Mouse (Mus musculus) neural tube, embryonic 15.5 days (tissue): Measurements from ENCODE around the gene Afm. TPM values are rescaled to one million over a fixed set of nuclear protein-coding genes. Genes with fewer than 3 reads are reported as not detected.

Source experiments
- ATAC-seq: fragments of 200-750 bp; cut with Nextera tagmentation; 2 replicates; pipeline ENCODE4 v1.8.0; 2017; ENCODE audit warnings: mild to moderate bottlenecking, moderate TSS enrichment, moderate library complexity; ENCODE audit not compliant: low FRiP score
- H3K27ac ChIP-seq: fragments of 300-500 bp; sonication (generic); replicated peaks from 2 replicates; pipeline ENCODE4 v1.5.1; 2015; ENCODE audit warnings: mild to moderate bottlenecking, inconsistent platforms
- H3K27me3 ChIP-seq: fragments of 300-500 bp; sonication (generic); replicated peaks from 2 replicates; pipeline ENCODE4 v1.6.1; 2015; ENCODE audit warnings: inconsistent platforms
- H3K36me3 ChIP-seq: fragments of 300-500 bp; sonication (generic); 2 replicates; pipeline ENCODE4 v1.6.1; 2015; ENCODE audit warnings: inconsistent platforms
- H3K4me1 ChIP-seq: fragments of 300-500 bp; sonication (generic); 2 replicates; pipeline ENCODE4 v1.6.1; 2015; ENCODE audit warnings: inconsistent platforms
- H3K4me2 ChIP-seq: fragments of 300-500 bp; sonication (generic); 2 replicates; pipeline ENCODE4 v1.6.1; 2015; ENCODE audit warnings: inconsistent platforms, mild to moderate bottlenecking, moderate library complexity
- H3K4me3 ChIP-seq: fragments of 300-500 bp; sonication (generic); replicated peaks from 2 replicates; pipeline ENCODE4 v1.5.1; 2015; ENCODE audit warnings: mild to moderate bottlenecking, inconsistent platforms
- H3K9ac ChIP-seq: fragments of 300-500 bp; sonication (generic); replicated peaks from 2 replicates; pipeline ENCODE4 v1.6.1; 2015; ENCODE audit warnings: mild to moderate bottlenecking, inconsistent platforms
- H3K9me3 ChIP-seq: fragments of 300-500 bp; sonication (generic); replicated peaks from 2 replicates; pipeline ENCODE4 v1.6.1; 2016; ENCODE audit warnings: inconsistent platforms
- WGBS: fragments of 180-500 bp; shearing (Covaris S2); methylation state at CpG from one replicate; pipeline ENCODE4 v1.1.7; 2015; ENCODE audit warnings: mixed read lengths; 5-methylcytosine and 5-hydroxymethylcytosine counted together
- polyA plus RNA-seq: library from polyadenylated mRNA; unstranded; fragments of >200 nt; fragmentation: Nextera tagmentation; extraction: Ambion mirVana; gene quantifications from 2 replicates; pipeline ENCODE4 v1.2.1, GENCODE M21; 2015

Afm gene
- 1.1 TPM in 1 of 2 replicates, not detected in the other for polyA plus RNA-seq

DNA sequence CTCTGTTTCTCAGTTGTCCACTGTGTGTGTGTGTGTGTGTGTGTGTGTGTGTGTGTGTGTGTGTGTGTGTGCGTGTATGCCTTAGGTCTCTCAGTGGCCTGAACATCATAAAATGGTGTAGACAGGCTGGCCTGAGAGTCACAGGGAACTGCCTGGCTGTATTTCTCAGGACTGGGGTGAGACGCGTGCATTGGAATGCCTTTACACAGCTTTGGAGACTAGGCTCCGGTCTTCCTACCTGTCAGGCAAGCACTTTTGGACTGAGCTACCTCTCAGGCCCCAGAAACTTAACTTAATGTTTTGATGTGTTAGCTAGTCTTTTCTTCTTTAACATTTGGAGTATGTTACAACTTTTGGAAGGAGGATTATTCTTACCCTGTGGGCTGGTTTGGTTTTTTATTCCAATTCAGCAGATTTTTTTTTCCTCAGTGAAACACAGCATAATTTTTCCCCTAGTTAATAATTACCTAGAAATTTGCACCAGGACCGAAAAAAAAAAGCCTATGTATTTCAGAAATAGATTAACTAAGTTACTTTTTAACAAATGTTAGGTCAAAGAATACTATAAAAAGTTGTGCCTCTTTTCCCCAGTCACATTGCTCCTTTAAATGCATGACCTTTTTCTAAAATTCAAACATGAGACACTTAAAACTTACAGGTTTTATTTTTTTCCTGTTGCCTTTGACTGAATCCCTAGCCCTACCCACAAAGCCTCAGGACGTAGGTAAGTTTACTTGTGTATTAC lies at the start of gene Afm:
Gene Afm (plus strand): TSS at position 577 of the 745 bp plus-strand sequence.
- Histone ChIP-seq H3K9me3 (no peaks in the 10 kb centered on the region), H3K4me2 (no peak within 1 kb of the TSS), H3K27ac (no peak within 1 kb of the TSS), H3K4me1 (no peaks in the 10 kb centered on the region), H3K27me3 (no peaks in the 10 kb centered on the region), H3K9ac (no peak within 1 kb of the TSS), H3K4me3 (no peak within 1 kb of the TSS), H3K36me3 (no peaks in the 10 kb centered on the region)
- 93% methylated on average over 6 of the region's 6 CpGs for WGBS
- no peak for ATAC-seq

DNA sequence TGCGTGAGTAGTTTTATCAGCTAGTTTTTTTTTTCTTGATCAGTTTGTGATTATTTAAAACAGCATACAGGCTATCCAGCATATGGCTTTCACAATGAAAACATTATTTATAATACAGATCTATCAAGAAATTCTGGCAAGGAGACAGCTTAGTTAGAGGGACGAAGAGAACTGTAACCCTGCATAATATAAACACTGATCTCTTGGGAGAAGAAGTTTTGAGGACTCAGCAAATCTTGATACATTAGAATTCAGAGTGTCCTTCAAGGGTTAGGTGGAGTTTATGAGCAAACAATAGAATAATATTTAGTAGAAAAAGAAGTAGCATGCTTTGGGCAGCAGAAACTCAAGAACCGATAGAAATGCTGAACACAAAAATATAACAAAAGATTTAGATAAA lies 47.9 kb upstream of the Afm start:
- Histone ChIP-seq H3K4me1 (no peaks in the 10 kb centered on the region), H3K27ac (no peak overlapping the region), H3K4me2 (no peak overlapping the region), H3K4me3 (no peak overlapping the region), H3K27me3 (no peaks in the 10 kb centered on the region), H3K9me3 (no peaks in the 10 kb centered on the region), H3K36me3 (no peaks in the 10 kb centered on the region), H3K9ac (no peak overlapping the region)
- no peak for ATAC-seq
- WGBS: 89% methylated on average over 3 of the region's 3 CpGs

GRCm38 (mm10) chr5:90473902-90474301 lies 44.8 kb upstream of the Afm start:
- no peak for ATAC-seq
- 88% methylated on average over 4 of the region's 4 CpGs for WGBS

GRCm38 (mm10) chr5:90474369-90474768 lies 44.4 kb upstream of the Afm start:
- Histone ChIP-seq H3K27ac (no peak overlapping the region), H3K36me3 (no peaks in the 10 kb centered on the region), H3K9ac (no peak overlapping the region), H3K4me3 (no peak overlapping the region), H3K27me3 (no peaks in the 10 kb centered on the region), H3K4me2 (no peak overlapping the region), H3K4me1 (no peaks in the 10 kb centered on the region), H3K9me3 (no peaks in the 10 kb centered on the region)
- ATAC-seq: no peak
- 89% methylated on average over 5 of the region's 5 CpGs for WGBS

More at GRCm38 (mm10) chr5:90473902-90474301, 44.8 kb upstream of the Afm start:
- Histone ChIP-seq H3K27me3 (no peaks in the 10 kb centered on the region), H3K4me1 (no peaks in the 10 kb centered on the region), H3K36me3 (no peaks in the 10 kb centered on the region), H3K4me3 (no peak overlapping the region), H3K9me3 (no peaks in the 10 kb centered on the region), H3K9ac (no peak overlapping the region), H3K27ac (no peak overlapping the region), H3K4me2 (no peak overlapping the region)

DNA sequence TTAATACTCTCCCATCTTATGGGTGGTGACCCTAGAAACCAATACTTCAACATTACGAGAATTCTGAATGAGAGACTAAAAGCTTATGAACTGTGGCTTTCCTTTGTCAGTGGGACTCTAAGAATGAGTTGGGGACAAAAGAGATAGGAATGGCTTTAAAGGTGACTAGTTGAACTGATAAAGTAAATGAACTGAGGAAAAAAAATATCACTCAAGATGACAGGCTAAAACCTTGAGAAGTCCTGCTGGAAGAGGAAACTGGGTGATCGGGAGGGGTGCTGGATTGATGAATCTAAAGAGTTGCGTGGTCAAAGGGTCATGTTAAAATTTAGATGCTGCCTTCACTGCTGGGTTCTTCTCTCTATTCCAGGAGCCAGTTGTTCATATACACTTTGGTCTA lies 42.0 kb upstream of the Afm start:
- no peaks in the 10 kb centered on the region for H3K36me3 ChIP-seq
- no peaks in the 10 kb centered on the region for H3K4me1 ChIP-seq
- no peak for ATAC-seq
- H3K4me2 ChIP-seq: no peak overlapping the region
- H3K27me3 ChIP-seq: no peaks in the 10 kb centered on the region
- no peak overlapping the region for H3K27ac ChIP-seq
- WGBS: 86% methylated on average over 3 of the region's 3 CpGs
- H3K9ac ChIP-seq: no peak overlapping the region
- no peaks in the 10 kb centered on the region for H3K9me3 ChIP-seq
- H3K4me3 ChIP-seq: no peak overlapping the region

GRCm38 (mm10) chr5:90477308-90478140 lies 41.2 kb upstream of the Afm start:
- Histone ChIP-seq H3K4me3 (no peak overlapping the region), H3K4me1 (no peaks in the 10 kb centered on the region), H3K4me2 (no peak overlapping the region), H3K9ac (no peak overlapping the region), H3K36me3 (no peaks in the 10 kb centered on the region), H3K27me3 (no peaks in the 10 kb centered on the region), H3K27ac (no peak overlapping the region), H3K9me3 (no peaks in the 10 kb centered on the region)
- WGBS: 83% methylated on average over 7 of the region's 7 CpGs
- no peak for ATAC-seq

GRCm38 (mm10) chr5:90478886-90479285 lies 39.8 kb upstream of the Afm start:
- Histone ChIP-seq H3K4me3 (no peak overlapping the region), H3K4me2 (no peak overlapping the region), H3K27ac (no peak overlapping the region), H3K36me3 (no peaks in the 10 kb centered on the region), H3K27me3 (no peaks in the 10 kb centered on the region), H3K4me1 (no peaks in the 10 kb centered on the region), H3K9me3 (no peaks in the 10 kb centered on the region), H3K9ac (no peak overlapping the region)
- ATAC-seq: no peak
- 83% methylated on average over 1 of the region's 1 CpGs for WGBS

DNA sequence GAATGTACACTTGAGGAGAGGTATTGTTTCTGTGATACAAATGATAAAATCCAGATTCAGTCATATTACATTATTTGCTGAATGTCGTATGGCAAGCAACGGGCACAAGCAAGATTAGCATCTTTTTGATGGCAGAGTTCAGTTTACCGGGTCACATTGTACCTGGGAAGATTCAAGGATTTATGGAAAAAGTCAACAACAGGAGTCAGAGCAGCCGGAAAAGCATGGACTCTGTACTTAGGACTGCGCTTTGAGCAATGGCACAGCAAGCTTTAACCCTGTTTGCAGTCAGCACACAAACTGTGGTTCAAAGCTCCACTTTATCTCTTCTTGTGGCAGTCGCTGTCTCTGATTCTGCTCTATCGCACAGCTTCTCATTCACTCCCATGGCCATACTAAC lies 33.1 kb upstream of the Afm start:
- 92% methylated on average over 7 of the region's 7 CpGs for WGBS
- Histone ChIP-seq H3K27ac (no peak overlapping the region), H3K9ac (no peak overlapping the region)

GRCm38 (mm10) chr5:90488323-90488722 lies 30.4 kb upstream of the Afm start:
- WGBS: 91% methylated on average over 7 of the region's 7 CpGs
- H3K4me1 ChIP-seq: no peaks in the 10 kb centered on the region
- H3K27me3 ChIP-seq: no peaks in the 10 kb centered on the region
- H3K27ac ChIP-seq: no peak overlapping the region
- no peak overlapping the region for H3K4me3 ChIP-seq
- H3K9ac ChIP-seq: no peak overlapping the region
- no peaks in the 10 kb centered on the region for H3K9me3 ChIP-seq
- no peak overlapping the region for H3K4me2 ChIP-seq
- no peaks in the 10 kb centered on the region for H3K36me3 ChIP-seq
- no peak for ATAC-seq

More for the DNA sequence above, 33.1 kb upstream of the Afm start:
- ATAC-seq: no peak
- Histone ChIP-seq H3K9me3 (no peaks in the 10 kb centered on the region), H3K4me2 (no peak overlapping the region), H3K27me3 (no peaks in the 10 kb centered on the region), H3K4me1 (no peaks in the 10 kb centered on the region), H3K36me3 (no peaks in the 10 kb centered on the region), H3K4me3 (no peak overlapping the region)

GRCm38 (mm10) chr5:90490518-90490917 lies 28.2 kb upstream of the Afm start, which contains the start of gene Afp:
Afp (plus strand) TSS chr5:90490737.
- H3K9ac ChIP-seq: no peak within 1 kb of the TSS
- WGBS: 87% methylated on average over 7 of the region's 7 CpGs
- ATAC-seq: no peak
- no peak within 1 kb of the TSS for H3K27ac ChIP-seq
- H3K36me3 ChIP-seq: no peaks in the 10 kb centered on the region
- no peaks in the 10 kb centered on the region for H3K27me3 ChIP-seq
- no peaks in the 10 kb centered on the region for H3K9me3 ChIP-seq
- no peak within 1 kb of the TSS for H3K4me3 ChIP-seq
- no peaks in the 10 kb centered on the region for H3K4me1 ChIP-seq
- H3K4me2 ChIP-seq: no peak within 1 kb of the TSS

GRCm38 (mm10) chr5:90492440-90492839 lies 26.3 kb upstream of the Afm start:
- Histone ChIP-seq H3K4me2 (no peak overlapping the region), H3K4me1 (no peaks in the 10 kb centered on the region), H3K9me3 (no peaks in the 10 kb centered on the region), H3K9ac (no peak overlapping the region), H3K36me3 (no peaks in the 10 kb centered on the region), H3K27ac (no peak overlapping the region), H3K27me3 (no peaks in the 10 kb centered on the region), H3K4me3 (no peak overlapping the region)
- no peak for ATAC-seq
- WGBS: 84% methylated on average over 9 of the region's 9 CpGs

- H3K36me3 ChIP-seq: no peaks in the 10 kb centered on the region
- no peak overlapping the region for H3K4me3 ChIP-seq
- WGBS: 87% methylated on average over 4 of the region's 4 CpGs
- no peaks in the 10 kb centered on the region for H3K9me3 ChIP-seq
- H3K4me1 ChIP-seq: no peaks in the 10 kb centered on the region
- H3K9ac ChIP-seq: no peak overlapping the region
- no peak; the same call in 1 of the 2 replicates for ATAC-seq
- no peaks in the 10 kb centered on the region for H3K27me3 ChIP-seq
- H3K27ac ChIP-seq: no peak overlapping the region
- no peak overlapping the region for H3K4me2 ChIP-seq
Measured at GRCm38 (mm10) chr5:90494308-90494707, 24.4 kb upstream of the Afm start.
